In the genomic region with DNA sequence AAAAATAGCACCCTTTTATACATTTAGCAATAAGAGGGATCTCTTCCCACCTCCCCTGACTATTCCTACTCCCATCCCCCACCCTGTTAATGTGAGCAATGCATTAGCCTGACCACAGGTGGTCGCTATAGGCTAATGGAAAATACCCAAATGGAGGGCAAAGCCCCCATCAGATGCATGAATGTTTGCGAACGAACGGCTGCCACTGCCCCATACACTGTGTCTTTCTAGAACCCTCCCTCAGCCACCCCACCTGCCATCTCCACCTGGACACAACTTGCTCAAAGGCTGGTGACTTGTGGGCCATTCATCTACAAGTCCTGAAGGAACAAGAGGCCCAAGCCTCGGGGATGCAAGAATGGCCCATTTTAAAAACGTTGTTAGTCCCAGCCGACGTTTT, we compare ENCODE assay signal across 9 mouse cellular contexts. TPM values are rescaled to one million over a fixed set of nuclear protein-coding genes. Genes with fewer than 3 reads are reported as not detected.
DNase-seq lines count a peak whose midpoint lies in the region; TF ChIP-seq lines count a peak whose summit lies in the region.
"Had no signal": no experiment of that assay in that cellular context is flagged by ENCODE, and none has a peak within 500 bp of the region (broad histone marks: within the 10 kb centered on the region; RNA-seq: fewer than 3 reads in every experiment).

No protein-coding gene starts in this region.

- TF ChIP-seq POLR2A in ES-Bruce4 (IDR thresholded peaks at IDR 0.05; ENCODE audit: insufficient read depth, low read length): no peak

- peaks cover 2% of the 10 kb centered on the region for H3K4me1 ChIP-seq in ES-Bruce4 (ENCODE audit: control insufficient read depth, insufficient read depth, low read length)
- H3K4me1 ChIP-seq in embryonic facial prominence, embryonic 10.5 days: peaks cover 19% of the 10 kb centered on the region

- WGBS in embryonic facial prominence, embryonic 10.5 days: 57% methylated on average over 8 of the region's 8 CpGs

- H3K4me3 ChIP-seq in ES-Bruce4 (ENCODE audit: low read depth, low read length): no peak overlapping the region
- H3K4me3 ChIP-seq in embryonic facial prominence, embryonic 10.5 days: no peak overlapping the region

- H3K27ac ChIP-seq in ES-Bruce4 (ENCODE audit: insufficient read depth, low read length): no peak overlapping the region
- no peak overlapping the region for H3K27ac ChIP-seq in embryonic facial prominence, embryonic 10.5 days (replicated peaks)

- H3K36me3 ChIP-seq in ES-Bruce4 (ENCODE audit: control insufficient read depth, insufficient read depth, low read length, poor library complexity, severe bottlenecking): no peaks in the 10 kb centered on the region; the same call in 1 of the 2 replicates
- peaks cover 28% of the 10 kb centered on the region for H3K36me3 ChIP-seq in embryonic facial prominence, embryonic 10.5 days (replicated peaks)

- intact Hi-C loops in heart, postnatal 25 days (cut with DNase I): no loop called here

- TF ChIP-seq CTCF in ES-Bruce4 (IDR thresholded peaks at IDR 0.05; ENCODE audit: low read depth, low read length): peak; percentile 33

- DNase-seq in heart, postnatal 4 days: peak; percentile 37
- no peak for DNase-seq in heart, postnatal 25 days (ENCODE audit: low spot score)
- peak; percentile 31 for DNase-seq in embryonic facial prominence, embryonic 10.5 days (ENCODE audit: low spot score)
- peak; percentile 45 for DNase-seq in mesoderm, embryonic 11.5 days (ENCODE audit: low read depth, low spot score)
- no peak for DNase-seq in natural killer cell, adult 2 months (ENCODE audit: low spot score in 2 of 2)
- DNase-seq in MN1 (ENCODE audit: low spot score): no peak
- DNase-seq in ovary, postnatal 14 days (ENCODE audit: low spot score): no peak

- no peaks in the 10 kb centered on the region for H3K9me3 ChIP-seq in ES-Bruce4 (replicated peaks; ENCODE audit: control insufficient read depth, insufficient read depth, low read length, poor library complexity, severe bottlenecking)
- peaks cover 4% of the 10 kb centered on the region; the same call in 1 of the 2 replicates for H3K9me3 ChIP-seq in embryonic facial prominence, embryonic 10.5 days

- H3K27me3 ChIP-seq in ES-Bruce4 (ENCODE audit: control insufficient read depth, insufficient read depth, low read length, poor library complexity, severe bottlenecking): no peaks in the 10 kb centered on the region
- peaks cover 4% of the 10 kb centered on the region for H3K27me3 ChIP-seq in embryonic facial prominence, embryonic 10.5 days (replicated peaks; ENCODE audit: low read depth, poor library complexity, severe bottlenecking)

- H3K9ac ChIP-seq in ES-Bruce4 (ENCODE audit: low read depth, poor library complexity, severe bottlenecking): no peak overlapping the region

- no peak for TF ChIP-seq EP300 in ES-Bruce4 (IDR thresholded peaks at IDR 0.05; ENCODE audit: insufficient read depth, low read depth, low read length)

RNA-seq across cellular contexts. Expression of a gene that starts 4.7 kb away (rescaled TPM):
- under 1 TPM; 0.43 TPM for total RNA-seq in heart, postnatal 4 days (2021)
- not detected for total RNA-seq in heart, postnatal 25 days (2021)
- polyA plus RNA-seq in ES-Bruce4 (2011; ENCODE audit: insufficient read depth, insufficient read length, low read depth, missing spikeins): 0.70 and 1.1 TPM in 2 replicates
- 0.14 TPM in 1 of 2 replicates, not detected in the other for polyA plus RNA-seq in embryonic facial prominence, embryonic 10.5 days (2016; fragmentation: Nextera tagmentation; extraction: Ambion mirVana)
- total RNA-seq: hematopoietic stem cell, adult 5-6 weeks had no signal

RNA-seq across cellular contexts. Expression of a gene that starts 19.4 kb away (rescaled TPM):
- 1 to 10 TPM; 1.3 to 1.9 TPM for total RNA-seq in heart, postnatal 4 days (2021)
- under 1 TPM; 0.31 to 0.87 TPM for total RNA-seq in heart, postnatal 25 days (2021)
- 8.8 and 9.7 TPM in 2 replicates for polyA plus RNA-seq in ES-Bruce4 (2011; ENCODE audit: insufficient read depth, insufficient read length, low read depth, missing spikeins)
- 49.4 and 55.6 TPM in 2 replicates for polyA plus RNA-seq in embryonic facial prominence, embryonic 10.5 days (2016; fragmentation: Nextera tagmentation; extraction: Ambion mirVana)

RNA-seq across cellular contexts. Expression of a gene that starts 41.9 kb away (rescaled TPM):
- total RNA-seq in heart, postnatal 4 days (2021): not detected
- not detected for total RNA-seq in heart, postnatal 25 days (2021)
- polyA plus RNA-seq in ES-Bruce4 (2011; ENCODE audit: insufficient read depth, insufficient read length, low read depth, missing spikeins): not detected in 2 replicates
- polyA plus RNA-seq in embryonic facial prominence, embryonic 10.5 days (2016; fragmentation: Nextera tagmentation; extraction: Ambion mirVana): not detected in 2 replicates
- total RNA-seq: hematopoietic stem cell, adult 5-6 weeks had no signal

RNA-seq across cellular contexts. Expression of a gene that starts 44.7 kb away (rescaled TPM):
- 10 to 100 TPM; 40.0 to 41.1 TPM for total RNA-seq in heart, postnatal 4 days (2021)
- total RNA-seq in heart, postnatal 25 days (2021): 10 to 100 TPM; 32.0 to 33.3 TPM
- polyA plus RNA-seq in ES-Bruce4 (2011; ENCODE audit: insufficient read depth, insufficient read length, low read depth, missing spikeins): 29.5 and 30.0 TPM in 2 replicates
- 19.2 and 24.0 TPM in 2 replicates for polyA plus RNA-seq in embryonic facial prominence, embryonic 10.5 days (2016; fragmentation: Nextera tagmentation; extraction: Ambion mirVana)

RNA-seq across cellular contexts. Expression of a gene that starts 44.7 kb away (rescaled TPM):
- total RNA-seq in heart, postnatal 4 days (2021): 1 to 10 TPM; 3.7 to 4.8 TPM
- 1 to 10 TPM in 1 of 2 experiments, under 1 TPM in 1; 0.70 to 1.4 TPM for total RNA-seq in heart, postnatal 25 days (2021)
- polyA plus RNA-seq in ES-Bruce4 (2011; ENCODE audit: insufficient read depth, insufficient read length, low read depth, missing spikeins): 1.8 and 2.7 TPM in 2 replicates
- 4.9 TPM in 2 replicates for polyA plus RNA-seq in embryonic facial prominence, embryonic 10.5 days (2016; fragmentation: Nextera tagmentation; extraction: Ambion mirVana)

Comparison
In these comparisons a context has a peak if more than half of its experiments do, and no peak if none do; other contexts are left out.
1. DNase-seq: peak in heart, postnatal 4 days (single experiment), embryonic facial prominence, embryonic 10.5 days (single experiment) and mesoderm, embryonic 11.5 days (single experiment); none in heart, postnatal 25 days (single experiment), natural killer cell, adult 2 months (0 of 2), MN1 (single experiment) and ovary, postnatal 14 days (single experiment).